Mouse (Mus musculus) ES-Bruce4 (cell line): ENCODE data around the gene Hepacam. TPM values are rescaled to one million over a fixed set of nuclear protein-coding genes. Genes with fewer than 3 reads are reported as not detected.

Source experiments
- H3K27ac ChIP-seq: 2 replicates; pipeline ENCODE4 v1.5.1; 2012; ENCODE audit warnings: low read length, inconsistent platforms; ENCODE audit not compliant: insufficient read depth
- H3K27me3 ChIP-seq: 2 replicates; pipeline ENCODE4 v1.6.1; 2012; ENCODE audit warnings: mild to moderate bottlenecking, low read length, inconsistent platforms; ENCODE audit not compliant: control insufficient read depth, poor library complexity, insufficient read depth, severe bottlenecking
- H3K36me3 ChIP-seq: 2 replicates; pipeline ENCODE4 v1.6.1; 2012; ENCODE audit warnings: inconsistent platforms, mild to moderate bottlenecking, low read length, moderate library complexity; ENCODE audit not compliant: control insufficient read depth, poor library complexity, insufficient read depth, severe bottlenecking
- H3K4me1 ChIP-seq: one replicate; pipeline ENCODE4 v1.8.1; 2011; ENCODE audit warnings: low read length; ENCODE audit not compliant: control insufficient read depth, insufficient read depth
- H3K4me3 ChIP-seq: 2 replicates; pipeline ENCODE4 v1.5.1; 2011; ENCODE audit warnings: low read depth, mild to moderate bottlenecking, low read length
- H3K9ac ChIP-seq: 2 replicates; pipeline ENCODE4 v1.6.1; 2012; ENCODE audit warnings: low read depth, mild to moderate bottlenecking, inconsistent platforms; ENCODE audit not compliant: poor library complexity, severe bottlenecking
- H3K9me3 ChIP-seq: replicated peaks from 2 replicates; pipeline ENCODE4 v1.6.1; 2012; ENCODE audit warnings: mild to moderate bottlenecking, low read length, inconsistent platforms; ENCODE audit not compliant: control insufficient read depth, poor library complexity, insufficient read depth, severe bottlenecking
- CTCF ChIP-seq: IDR thresholded peaks from one replicate; pipeline ENCODE4 v1.8.1; 2011; ENCODE audit warnings: low read depth, low read length
- EP300 ChIP-seq: IDR thresholded peaks from 2 replicates; pipeline ENCODE4 v1.6.1; 2011; ENCODE audit warnings: low read depth, low read length; ENCODE audit not compliant: insufficient read depth
- POLR2A ChIP-seq: IDR thresholded peaks from one replicate; pipeline ENCODE4 v1.8.1; 2011; ENCODE audit warnings: low read length; ENCODE audit not compliant: insufficient read depth
- polyA plus RNA-seq: library from polyadenylated mRNA; stranded (reverse); fragments of >200 nt; gene quantifications from 2 replicates; pipeline ENCODE4 v1.2.4, GENCODE M21; 2011; ENCODE audit warnings: low read depth; ENCODE audit not compliant: missing spikeins, insufficient read depth, insufficient read length

The Hepacam gene
- polyA plus RNA-seq, 1 experiment, result 0.22 TPM

GRCm38 (mm10) chr9:37371232-37371801 is 4.2 kb downstream of the Hepacam start:
- Histone ChIP-seq H3K4me3 (no peak overlapping the region), H3K4me1 (no peaks in the 10 kb centered on the region), H3K27ac (no peak overlapping the region), H3K36me3 (no peaks in the 10 kb centered on the region), H3K9ac (no peak overlapping the region), H3K27me3 (no peaks in the 10 kb centered on the region), H3K9me3 (no peaks in the 10 kb centered on the region)
- TF ChIP-seq EP300 (no peak), POLR2A (no peak), CTCF (no peak)

- Histone ChIP-seq H3K9me3 (no peaks in the 10 kb centered on the region), H3K4me3 (no peak overlapping the region), H3K36me3 (no peaks in the 10 kb centered on the region), H3K27ac (no peak overlapping the region), H3K27me3 (no peaks in the 10 kb centered on the region; the same call in 1 of the 2 replicates), H3K9ac (no peak overlapping the region), H3K4me1 (no peaks in the 10 kb centered on the region)
- TF ChIP-seq POLR2A (no peak), CTCF (no peak), EP300 (no peak)
Observed at GRCm38 (mm10) chr9:37375718-37376117, 8.6 kb downstream of the Hepacam start.

GRCm38 (mm10) chr9:37383161-37383560 is 16.0 kb downstream of the Hepacam start:
- H3K9ac ChIP-seq, result no peak overlapping the region
- no peak overlapping the region for H3K27ac ChIP-seq
- H3K36me3 ChIP-seq, result no peaks in the 10 kb centered on the region
- no peak for TF ChIP-seq EP300
- H3K4me3 ChIP-seq, result no peak overlapping the region
- H3K4me1 ChIP-seq, result peaks cover 2% of the 10 kb centered on the region
- H3K9me3 ChIP-seq, result no peaks in the 10 kb centered on the region
- no peaks in the 10 kb centered on the region for H3K27me3 ChIP-seq

GRCm38 (mm10) chr9:37384284-37385182 is 17.4 kb downstream of the Hepacam start:
- H3K27ac ChIP-seq, result no peak overlapping the region

GRCm38 (mm10) chr9:37390891-37391290 is 23.7 kb downstream of the Hepacam start:
- no peak overlapping the region for H3K27ac ChIP-seq
- peaks cover 5% of the 10 kb centered on the region; the same call in 1 of the 2 replicates for H3K9me3 ChIP-seq
- no peak overlapping the region for H3K9ac ChIP-seq
- TF ChIP-seq EP300, result no peak
- TF ChIP-seq CTCF, result no peak
- TF ChIP-seq POLR2A, result no peak
- H3K27me3 ChIP-seq, result no peaks in the 10 kb centered on the region
- H3K4me1 ChIP-seq, result no peaks in the 10 kb centered on the region
- no peaks in the 10 kb centered on the region for H3K36me3 ChIP-seq
- H3K4me3 ChIP-seq, result no peak overlapping the region

More at GRCm38 (mm10) chr9:37384284-37385182, 17.4 kb downstream of the Hepacam start:
- Histone ChIP-seq H3K27me3 (no peaks in the 10 kb centered on the region), H3K9ac (peak overlapping the region; percentile 43), H3K4me1 (peaks cover 2% of the 10 kb centered on the region), H3K9me3 (no peaks in the 10 kb centered on the region), H3K36me3 (no peaks in the 10 kb centered on the region), H3K4me3 (peak overlapping the region; percentile 33)
- TF ChIP-seq EP300, result no peak
- peak; percentile 46 for TF ChIP-seq CTCF
- no peak for TF ChIP-seq POLR2A

GRCm38 (mm10) chr9:37392071-37392470 is 24.9 kb downstream of the Hepacam start:
- peaks cover 5% of the 10 kb centered on the region; the same call in 1 of the 2 replicates for H3K9me3 ChIP-seq
- H3K4me3 ChIP-seq, result no peak overlapping the region
- TF ChIP-seq POLR2A (no peak), CTCF (no peak), EP300 (no peak)
- no peak overlapping the region for H3K9ac ChIP-seq
- H3K27me3 ChIP-seq, result no peaks in the 10 kb centered on the region
- H3K36me3 ChIP-seq, result no peaks in the 10 kb centered on the region
- no peak overlapping the region for H3K27ac ChIP-seq
- H3K4me1 ChIP-seq, result no peaks in the 10 kb centered on the region
